Mouse (Mus musculus): ENCODE measurements around the gene Dlk2. TPM values are rescaled to one million over a fixed set of nuclear protein-coding genes. Genes with fewer than 3 reads are reported as not detected.

Gene Dlk2
- polyA plus RNA-seq, 1 experiment from 2014 or later = 0.11 TPM

DNA sequence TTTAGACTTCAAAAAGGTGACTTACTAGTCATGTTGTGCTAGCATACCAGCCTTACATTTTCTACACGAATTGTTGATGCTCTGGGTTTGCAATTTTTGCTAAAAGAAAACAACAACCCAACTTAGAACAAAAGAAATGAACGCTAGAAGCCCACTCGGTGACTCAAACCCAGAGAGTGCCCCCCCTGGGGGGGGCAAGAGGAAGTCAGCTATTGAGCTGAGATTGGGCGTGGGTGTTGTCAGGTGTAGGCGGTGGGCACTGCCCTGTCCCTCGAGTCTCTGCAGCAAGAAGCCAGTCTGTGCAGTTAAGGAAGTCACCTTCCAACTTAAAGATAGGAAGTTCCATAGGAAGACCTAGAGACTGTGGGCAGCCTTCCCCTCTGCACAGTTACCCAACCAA is 620 bp upstream of the Dlk2 start:
- peaks cover 60% of the 10 kb centered on the region for H3K27me3 ChIP-seq (replicated peaks; ENCODE audit: control insufficient read depth, insufficient read depth, low read length)
- peak overlapping the region; percentile 59; the same call in 1 of the 2 replicates for H3K4me3 ChIP-seq (ENCODE audit: low read depth, low read length)
- WGBS = 32% methylated on average over 6 of the region's 6 CpGs
- H3K9ac ChIP-seq (ENCODE audit: low read depth, low read length) = no peak overlapping the region
- H3K4me1 ChIP-seq (replicated peaks; ENCODE audit: control insufficient read depth, insufficient read depth, low read length) = peaks cover 9% of the 10 kb centered on the region
- ATAC-seq (replicated peaks; ENCODE audit: low FRiP score) (no peak), DNase-seq (ENCODE audit: low spot score) (no peak)
- H3K36me3 ChIP-seq (ENCODE audit: control insufficient read depth, insufficient read depth, low read length) = no peaks in the 10 kb centered on the region
- H3K27ac ChIP-seq (ENCODE audit: low read depth, low read length) = no peak overlapping the region
- H3K9me3 ChIP-seq (ENCODE audit: control insufficient read depth, low read length) = no peaks in the 10 kb centered on the region
- no peak overlapping the region for H3K4me2 ChIP-seq

DNA sequence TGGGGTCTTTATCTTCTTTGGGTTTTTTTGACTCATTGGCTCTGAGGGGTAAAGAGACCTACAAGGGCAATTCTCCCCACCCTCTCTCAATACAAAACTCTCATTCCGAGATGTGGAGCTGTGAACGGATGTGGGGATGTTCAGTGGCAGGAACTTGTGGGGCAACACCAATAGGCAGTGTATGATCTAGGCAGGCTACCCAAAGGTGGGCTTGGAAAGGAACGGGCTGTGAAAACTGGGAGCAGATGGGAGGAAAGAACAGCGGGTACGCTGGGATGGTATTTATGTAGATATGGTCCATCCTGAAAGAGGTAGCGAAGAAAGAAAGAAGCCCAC is 225 bp upstream of the Dlk2 start:
- Histone ChIP-seq H3K9me3 (ENCODE audit: control insufficient read depth, low read length) (no peaks in the 10 kb centered on the region), H3K4me1 (replicated peaks; ENCODE audit: control insufficient read depth, insufficient read depth, low read length) (peaks cover 9% of the 10 kb centered on the region), H3K9ac (ENCODE audit: low read depth, low read length) (no peak overlapping the region), H3K36me3 (ENCODE audit: control insufficient read depth, insufficient read depth, low read length) (no peaks in the 10 kb centered on the region), H3K4me3 (ENCODE audit: low read depth, low read length) (peak overlapping the region; percentile 59), H3K27ac (ENCODE audit: low read depth, low read length) (no peak overlapping the region), H3K27me3 (replicated peaks; ENCODE audit: control insufficient read depth, insufficient read depth, low read length) (peaks cover 60% of the 10 kb centered on the region), H3K4me2 (peak overlapping the region; percentile 91)
- no peak for ATAC-seq (replicated peaks; ENCODE audit: low FRiP score)
- 13% methylated on average over 6 of the region's 6 CpGs for WGBS
- DNase-seq (ENCODE audit: low spot score) = no peak

GRCm38 (mm10) chr17:46298220-46298913 is 1.1 kb downstream of the Dlk2 start:
- Histone ChIP-seq H3K27ac (ENCODE audit: low read depth, low read length) (no peak overlapping the region), H3K9me3 (ENCODE audit: control insufficient read depth, low read length) (no peaks in the 10 kb centered on the region), H3K27me3 (replicated peaks; ENCODE audit: control insufficient read depth, insufficient read depth, low read length) (peaks cover 52% of the 10 kb centered on the region), H3K4me3 (ENCODE audit: low read depth, low read length) (peak overlapping the region; percentile 59), H3K4me1 (replicated peaks; ENCODE audit: control insufficient read depth, insufficient read depth, low read length) (peaks cover 9% of the 10 kb centered on the region), H3K4me2 (peak overlapping the region; percentile 91), H3K9ac (ENCODE audit: low read depth, low read length) (0 out of 2 replicates have a peak overlapping the region, but pooled peaks have one; percentile 25), H3K36me3 (ENCODE audit: control insufficient read depth, insufficient read depth, low read length) (no peaks in the 10 kb centered on the region)
- peak; percentile 53; the same call in 1 of the 2 replicates for ATAC-seq (replicated peaks; ENCODE audit: low FRiP score)
- WGBS = under 1% methylated on average over 47 of the region's 48 CpGs
- peak; percentile 80 for DNase-seq (ENCODE audit: low spot score)

GRCm38 (mm10) chr17:46301892-46302291 is 4.7 kb downstream of the Dlk2 start:
- Histone ChIP-seq H3K9ac (ENCODE audit: low read depth, low read length) (no peak overlapping the region), H3K36me3 (ENCODE audit: control insufficient read depth, insufficient read depth, low read length) (no peaks in the 10 kb centered on the region), H3K4me3 (ENCODE audit: low read depth, low read length) (no peak overlapping the region), H3K27ac (ENCODE audit: low read depth, low read length) (no peak overlapping the region), H3K27me3 (replicated peaks; ENCODE audit: control insufficient read depth, insufficient read depth, low read length) (peaks cover 25% of the 10 kb centered on the region), H3K4me2 (no peak overlapping the region), H3K4me1 (replicated peaks; ENCODE audit: control insufficient read depth, insufficient read depth, low read length) (peaks cover 9% of the 10 kb centered on the region), H3K9me3 (ENCODE audit: control insufficient read depth, low read length) (no peaks in the 10 kb centered on the region)
- 75% methylated on average over 12 of the region's 12 CpGs for WGBS
- ATAC-seq (replicated peaks; ENCODE audit: low FRiP score) (no peak), DNase-seq (ENCODE audit: low spot score) (no peak)

DNA sequence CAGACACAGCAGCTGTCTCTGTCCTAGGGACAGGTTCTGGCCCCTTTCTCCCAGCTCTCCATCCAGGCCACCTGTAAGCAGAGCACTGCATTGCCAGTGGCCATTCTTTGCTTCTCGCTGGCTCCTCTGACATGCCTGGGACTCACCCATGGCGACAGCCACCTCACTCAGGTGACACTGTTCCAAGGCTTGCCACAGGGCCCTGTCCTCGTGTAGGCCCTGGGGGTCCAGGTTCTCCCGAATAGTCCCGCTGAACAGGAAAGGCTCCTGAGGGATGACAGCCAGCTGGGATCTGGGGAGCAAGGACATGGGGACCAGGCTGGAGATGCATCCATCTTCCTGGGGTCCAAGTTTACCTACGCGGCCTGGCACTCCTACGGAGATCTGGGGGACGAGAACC is 7.0 kb downstream of the Dlk2 start:
- H3K9me3 ChIP-seq (ENCODE audit: control insufficient read depth, low read length) = no peaks in the 10 kb centered on the region
- no peak for ATAC-seq (replicated peaks; ENCODE audit: low FRiP score)
- no peak overlapping the region for H3K9ac ChIP-seq (ENCODE audit: low read depth, low read length)
- no peaks in the 10 kb centered on the region for H3K4me1 ChIP-seq (replicated peaks; ENCODE audit: control insufficient read depth, insufficient read depth, low read length)
- H3K4me3 ChIP-seq (ENCODE audit: low read depth, low read length) = no peak overlapping the region
- H3K27ac ChIP-seq (ENCODE audit: low read depth, low read length) = no peak overlapping the region
- H3K36me3 ChIP-seq (ENCODE audit: control insufficient read depth, insufficient read depth, low read length) = no peaks in the 10 kb centered on the region
- no peak overlapping the region for H3K4me2 ChIP-seq
- DNase-seq (ENCODE audit: low spot score) = no peak
- 89% methylated on average over 9 of the region's 9 CpGs for WGBS
- H3K27me3 ChIP-seq (replicated peaks; ENCODE audit: control insufficient read depth, insufficient read depth, low read length) = peaks cover 3% of the 10 kb centered on the region

DNA sequence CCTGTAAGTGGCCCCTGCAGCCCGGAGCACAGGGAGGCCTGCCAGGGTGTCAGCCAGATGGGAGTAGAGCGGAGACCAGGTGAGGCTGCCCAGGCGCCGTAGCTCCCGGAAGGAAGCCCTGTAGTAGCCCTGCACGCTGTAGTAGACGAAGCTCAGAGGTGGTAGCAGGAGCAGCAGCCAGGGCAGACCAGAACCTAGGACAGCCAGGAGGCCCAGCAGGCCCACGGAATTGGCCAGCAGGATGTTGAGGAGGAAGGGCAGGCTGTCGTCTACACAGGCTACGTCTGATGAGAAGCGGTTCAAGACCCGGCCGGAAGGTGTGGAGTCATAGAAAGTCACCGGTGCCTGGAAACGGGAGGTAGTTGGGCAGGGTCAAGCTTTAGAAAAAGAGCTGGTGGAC is 9.7 kb downstream of the Dlk2 start:
- no peak overlapping the region for H3K9ac ChIP-seq (ENCODE audit: low read depth, low read length)
- 87% methylated on average over 15 of the region's 15 CpGs for WGBS
- DNase-seq (ENCODE audit: low spot score) (no peak), ATAC-seq (replicated peaks; ENCODE audit: low FRiP score) (no peak)
- H3K4me1 ChIP-seq (replicated peaks; ENCODE audit: control insufficient read depth, insufficient read depth, low read length) = no peaks in the 10 kb centered on the region
- no peaks in the 10 kb centered on the region for H3K27me3 ChIP-seq (replicated peaks; ENCODE audit: control insufficient read depth, insufficient read depth, low read length)
- H3K36me3 ChIP-seq (ENCODE audit: control insufficient read depth, insufficient read depth, low read length) = no peaks in the 10 kb centered on the region
- H3K27ac ChIP-seq (ENCODE audit: low read depth, low read length) = no peak overlapping the region
- no peak overlapping the region for H3K4me2 ChIP-seq
- no peak overlapping the region for H3K4me3 ChIP-seq (ENCODE audit: low read depth, low read length)
- H3K9me3 ChIP-seq (ENCODE audit: control insufficient read depth, low read length) = no peaks in the 10 kb centered on the region

GRCm38 (mm10) chr17:46309835-46310234 is 12.6 kb downstream of the Dlk2 start:
- no peak for DNase-seq (ENCODE audit: low spot score)
- Histone ChIP-seq H3K9ac (ENCODE audit: low read depth, low read length) (no peak overlapping the region), H3K27ac (ENCODE audit: low read depth, low read length) (no peak overlapping the region), H3K4me1 (replicated peaks; ENCODE audit: control insufficient read depth, insufficient read depth, low read length) (no peaks in the 10 kb centered on the region), H3K27me3 (replicated peaks; ENCODE audit: control insufficient read depth, insufficient read depth, low read length) (no peaks in the 10 kb centered on the region), H3K4me2 (no peak overlapping the region), H3K4me3 (ENCODE audit: low read depth, low read length) (no peak overlapping the region), H3K36me3 (ENCODE audit: control insufficient read depth, insufficient read depth, low read length) (no peaks in the 10 kb centered on the region), H3K9me3 (ENCODE audit: control insufficient read depth, low read length) (no peaks in the 10 kb centered on the region)
- WGBS = 79% methylated on average over 12 of the region's 12 CpGs
- ATAC-seq (replicated peaks; ENCODE audit: low FRiP score) = no peak

DNA sequence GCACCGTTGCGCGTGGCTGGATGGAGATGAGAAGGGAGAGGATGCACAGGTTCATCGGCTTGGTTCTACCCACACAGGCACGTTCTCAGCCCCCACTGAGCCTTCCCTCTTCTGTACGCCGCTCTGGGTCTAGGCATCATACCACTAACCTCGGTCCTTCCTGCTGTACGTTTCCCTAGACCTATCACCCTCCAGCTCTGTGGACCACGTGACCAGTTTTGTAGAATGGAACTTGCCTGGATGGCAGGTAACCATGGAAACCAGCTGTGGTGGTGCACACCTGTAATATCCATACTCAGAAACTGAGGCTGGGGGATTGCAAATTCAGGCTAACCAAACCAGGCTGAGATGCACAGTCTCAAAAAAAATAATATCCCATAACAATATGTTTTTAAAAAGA is 13.3 kb downstream of the Dlk2 start:
- no peak overlapping the region for H3K4me2 ChIP-seq
- WGBS = 77% methylated on average over 10 of the region's 10 CpGs
- H3K27ac ChIP-seq (ENCODE audit: low read depth, low read length) = no peak overlapping the region
- no peak for DNase-seq (ENCODE audit: low spot score)
- no peaks in the 10 kb centered on the region for H3K9me3 ChIP-seq (ENCODE audit: control insufficient read depth, low read length)
- no peak overlapping the region for H3K9ac ChIP-seq (ENCODE audit: low read depth, low read length)
- no peak for ATAC-seq (replicated peaks; ENCODE audit: low FRiP score)
- no peaks in the 10 kb centered on the region for H3K4me1 ChIP-seq (replicated peaks; ENCODE audit: control insufficient read depth, insufficient read depth, low read length)
- H3K27me3 ChIP-seq (replicated peaks; ENCODE audit: control insufficient read depth, insufficient read depth, low read length) = no peaks in the 10 kb centered on the region
- H3K36me3 ChIP-seq (ENCODE audit: control insufficient read depth, insufficient read depth, low read length) = no peaks in the 10 kb centered on the region
- no peak overlapping the region for H3K4me3 ChIP-seq (ENCODE audit: low read depth, low read length)

DNA sequence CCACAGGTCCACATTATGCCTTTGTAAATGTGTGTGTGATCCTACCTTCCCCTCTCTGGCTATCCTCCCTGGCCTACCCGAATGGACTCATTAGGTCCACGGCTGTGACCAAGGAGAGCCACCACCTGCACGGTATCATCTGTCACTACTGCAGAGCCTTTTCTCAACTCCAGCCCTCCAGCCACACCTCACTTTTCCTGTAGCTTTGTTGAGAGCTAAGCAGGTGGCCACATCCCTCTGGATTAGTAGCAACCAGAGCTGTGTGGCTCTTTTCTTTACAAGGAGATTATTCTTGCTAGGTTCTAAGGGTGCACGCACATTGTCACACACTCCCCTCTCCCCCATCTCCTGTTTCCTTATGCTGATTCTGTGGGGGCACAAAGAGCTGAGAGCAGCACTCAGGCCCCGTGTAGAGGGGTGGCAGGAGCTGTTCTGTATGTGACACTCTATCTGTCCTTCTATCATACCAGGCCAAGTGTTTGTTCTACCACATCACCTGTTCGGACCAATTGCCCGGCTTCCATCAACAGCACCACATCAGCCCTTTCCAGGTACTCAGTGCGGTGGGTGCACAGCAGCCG is 16.0 kb downstream of the Dlk2 start:
- H3K27me3 ChIP-seq (replicated peaks; ENCODE audit: control insufficient read depth, insufficient read depth, low read length) = no peaks in the 10 kb centered on the region
- 83% methylated on average over 9 of the region's 9 CpGs for WGBS

More for the DNA sequence above, 16.0 kb downstream of the Dlk2 start:
- Histone ChIP-seq H3K9me3 (ENCODE audit: control insufficient read depth, low read length) (no peaks in the 10 kb centered on the region), H3K9ac (ENCODE audit: low read depth, low read length) (no peak overlapping the region), H3K4me2 (no peak overlapping the region), H3K36me3 (ENCODE audit: control insufficient read depth, insufficient read depth, low read length) (no peaks in the 10 kb centered on the region), H3K4me1 (replicated peaks; ENCODE audit: control insufficient read depth, insufficient read depth, low read length) (no peaks in the 10 kb centered on the region), H3K27ac (ENCODE audit: low read depth, low read length) (no peak overlapping the region), H3K4me3 (ENCODE audit: low read depth, low read length) (no peak overlapping the region)
- no peak for DNase-seq (ENCODE audit: low spot score)
- no peak for ATAC-seq (replicated peaks; ENCODE audit: low FRiP score)

Measured in liver, embryonic 11.5 days (tissue).